Mouse (Mus musculus): ENCODE data around the gene Nbr1. TPM values are rescaled to one million over a fixed set of nuclear protein-coding genes. Genes with fewer than 3 reads are reported as not detected.
A peak's percentile ranks its signal among the peaks of the same experiment; 100 is the strongest.
"Not testable (repeated sequence)": the region's sequence is repeated elsewhere in the genome, so short reads cannot be mapped to it uniquely, and the experiment has no call there.

Nbr1 gene
- total RNA-seq, 1 experiment from 2014 or later, result 90.5 TPM

DNA sequence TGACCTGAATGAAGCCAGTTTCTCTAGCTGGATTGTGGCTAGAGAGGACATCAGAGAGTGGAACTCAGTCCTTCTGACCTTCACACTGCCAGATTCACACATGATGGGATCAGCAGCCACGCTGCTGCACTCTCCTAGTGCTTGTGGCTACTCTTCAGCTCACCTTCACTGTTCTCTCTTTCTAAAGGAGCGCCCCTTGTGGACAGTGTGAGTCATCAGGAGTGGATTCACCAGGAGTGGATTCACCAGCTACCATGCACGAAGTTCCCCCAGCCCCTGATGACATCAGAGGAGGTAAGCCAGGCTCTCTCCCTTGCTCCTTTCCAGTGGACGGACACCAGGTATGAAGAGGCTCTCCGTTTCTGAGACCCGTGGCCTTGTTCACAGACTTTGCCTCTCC, 24.2 kb downstream of the Nbr1 start:
- ATAC-seq (replicated peaks in 1 of 2; ENCODE audit: insufficient read depth in 1 of 2, low FRiP score in 2 of 2, low TSS enrichment in 1 of 2, low read depth in 1 of 2, poor library complexity in 2 of 2, severe bottlenecking in 2 of 2), result no peak

DNA sequence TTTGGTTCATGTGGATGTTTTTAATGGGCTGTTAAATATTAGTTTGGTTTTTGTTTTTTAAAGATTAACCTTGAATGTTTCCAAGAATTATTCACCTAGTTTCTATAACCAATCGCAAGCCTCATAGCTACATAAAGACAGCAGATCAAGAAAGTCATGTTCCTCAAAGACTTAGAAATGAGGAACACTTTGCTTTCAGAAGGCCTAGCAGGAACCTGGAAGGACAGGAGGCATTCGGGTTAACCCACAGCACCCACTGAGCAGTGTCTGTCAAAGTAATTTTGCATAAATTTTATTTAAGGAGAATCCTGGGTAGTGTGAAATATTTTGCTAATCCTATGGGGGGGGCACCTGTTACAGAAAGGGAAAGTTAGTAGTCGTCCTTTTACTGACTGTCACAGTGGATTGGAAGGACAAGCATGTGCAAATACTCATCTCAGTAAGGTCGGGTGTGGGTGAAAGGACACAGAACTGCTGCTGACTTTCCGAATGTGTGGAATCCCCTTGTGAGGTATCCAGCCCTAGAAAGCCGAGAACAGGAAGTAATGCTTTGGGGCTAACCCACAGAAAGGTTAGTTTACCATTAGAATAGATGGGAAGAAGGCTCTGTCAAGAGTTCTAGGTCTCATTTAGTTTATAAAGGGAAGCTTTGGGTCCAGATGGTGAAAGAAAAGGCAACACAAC, 29.3 kb downstream of the Nbr1 start:
- no peak for ATAC-seq (replicated peaks in 1 of 2; ENCODE audit: insufficient read depth in 1 of 2, low FRiP score in 2 of 2, low TSS enrichment in 1 of 2, low read depth in 1 of 2, poor library complexity in 2 of 2, severe bottlenecking in 2 of 2)

DNA sequence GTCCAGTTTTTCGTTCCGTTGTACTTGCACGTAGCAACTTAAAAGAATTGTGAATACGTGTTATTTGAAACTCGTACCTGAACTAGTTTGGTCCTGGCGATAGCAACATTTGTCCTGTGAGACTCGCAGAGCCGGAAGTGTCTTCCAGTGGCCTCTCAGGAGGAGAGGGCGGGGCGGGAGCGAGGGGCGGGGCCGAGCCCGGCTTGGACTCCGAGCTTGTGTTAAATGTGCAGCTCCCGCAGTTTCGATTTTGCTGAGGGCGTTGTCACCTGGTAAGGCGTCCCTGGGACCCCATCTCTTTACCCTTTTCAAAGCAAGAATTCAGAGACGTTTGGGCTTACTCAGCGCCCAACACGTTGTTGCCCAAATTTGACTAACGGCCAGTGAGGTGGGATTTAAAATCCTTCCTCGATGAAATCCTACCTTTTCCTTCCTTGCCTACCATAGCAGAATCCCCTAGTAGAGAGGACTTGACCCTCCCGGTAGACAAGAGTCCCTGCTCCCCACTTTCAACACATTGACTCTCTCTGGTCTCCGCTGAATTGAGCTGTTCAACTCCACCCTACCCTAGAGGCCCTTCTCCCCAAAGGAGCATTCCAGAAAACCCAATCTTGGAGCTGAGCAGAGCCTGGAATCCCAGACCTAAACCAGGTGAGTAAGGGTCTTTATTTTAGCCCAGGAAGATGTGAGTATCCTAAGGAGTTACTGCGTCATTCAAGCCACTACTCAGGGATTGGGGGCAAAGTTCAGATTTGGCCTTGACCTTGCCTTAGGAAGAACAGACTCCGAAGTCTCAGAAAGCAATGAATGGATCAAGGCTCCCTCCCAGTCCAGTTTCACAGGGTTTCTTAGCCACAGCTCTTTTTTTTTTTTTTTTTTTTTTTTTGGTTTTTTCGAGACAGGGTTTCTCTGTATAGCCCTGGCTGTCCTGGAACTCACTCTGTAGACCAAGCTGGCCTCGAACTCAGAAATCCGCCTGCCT, 30.4 kb downstream of the Nbr1 start, which contains the start of gene Tmem106a:
Tmem106a (plus strand) TSS at position 189 of the 982 bp plus-strand sequence.
- peak; percentile 69 to 71 for ATAC-seq (replicated peaks in 1 of 2; ENCODE audit: insufficient read depth in 1 of 2, low FRiP score in 2 of 2, low TSS enrichment in 1 of 2, low read depth in 1 of 2, poor library complexity in 2 of 2, severe bottlenecking in 2 of 2)

DNA sequence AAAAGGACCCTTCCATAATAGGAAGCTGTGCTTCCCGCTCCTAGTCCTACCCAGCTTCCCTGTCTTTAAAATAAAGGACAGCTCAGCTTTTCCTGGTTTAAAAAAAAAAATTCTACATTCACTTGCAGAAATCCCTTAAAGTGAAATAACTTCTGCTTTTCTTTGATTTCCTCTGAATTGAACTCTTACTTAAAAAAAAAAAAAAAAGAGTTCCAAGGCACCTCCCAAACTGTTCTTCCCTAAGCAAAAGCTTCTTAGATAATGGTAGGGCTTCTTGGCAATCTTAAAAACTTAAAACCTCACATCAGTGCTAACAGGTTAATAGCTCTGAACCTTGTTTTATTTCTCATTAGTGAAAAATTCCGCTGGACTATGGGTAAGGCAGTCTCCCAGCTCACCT, 31.3 kb downstream of the Nbr1 start:
- no peak for ATAC-seq (replicated peaks in 1 of 2; ENCODE audit: insufficient read depth in 1 of 2, low FRiP score in 2 of 2, low TSS enrichment in 1 of 2, low read depth in 1 of 2, poor library complexity in 2 of 2, severe bottlenecking in 2 of 2)

DNA sequence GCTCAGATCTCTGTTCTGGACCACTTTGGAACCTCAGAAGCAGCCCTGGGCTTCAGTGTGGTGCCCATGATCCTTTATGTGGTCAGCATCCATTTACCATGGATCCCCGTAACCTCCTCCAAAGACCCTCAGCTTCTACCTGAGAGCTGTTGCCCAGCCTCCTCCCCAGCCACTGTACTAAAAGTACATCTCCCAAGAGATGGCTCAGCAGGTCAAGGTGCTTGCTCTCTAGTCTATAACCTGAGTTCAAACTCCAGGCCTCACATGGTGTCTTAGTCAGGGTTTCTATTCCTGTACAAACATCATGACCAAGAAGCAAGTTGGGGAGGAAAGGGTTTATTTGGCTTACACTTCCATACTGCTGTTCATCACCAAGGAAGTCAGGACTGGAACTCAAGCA, 33.1 kb downstream of the Nbr1 start:
- not testable (repeated sequence) for ATAC-seq (replicated peaks in 1 of 2; ENCODE audit: insufficient read depth in 1 of 2, low FRiP score in 2 of 2, low TSS enrichment in 1 of 2, low read depth in 1 of 2, poor library complexity in 2 of 2, severe bottlenecking in 2 of 2)

DNA sequence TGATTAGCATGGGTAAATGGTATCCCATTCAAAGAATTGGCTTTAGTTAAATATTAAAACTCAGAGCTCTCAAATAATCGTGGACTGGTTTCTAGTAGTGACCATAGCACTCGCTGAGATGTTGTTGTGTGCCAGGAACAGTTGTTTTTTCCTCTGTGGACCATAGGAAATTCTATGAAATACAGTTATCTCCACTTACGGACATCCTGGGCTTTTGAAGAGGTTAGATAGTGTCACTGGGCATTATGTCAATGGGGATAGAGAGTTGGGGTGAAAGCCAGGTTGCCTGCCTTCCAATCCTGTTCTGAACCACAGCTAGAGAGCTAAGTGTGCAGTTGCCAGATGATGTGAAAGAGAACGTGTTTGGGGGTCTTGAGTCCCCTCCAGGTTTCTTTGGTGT, 33.9 kb downstream of the Nbr1 start:
- no peak for ATAC-seq (replicated peaks in 1 of 2; ENCODE audit: insufficient read depth in 1 of 2, low FRiP score in 2 of 2, low TSS enrichment in 1 of 2, low read depth in 1 of 2, poor library complexity in 2 of 2, severe bottlenecking in 2 of 2)

DNA sequence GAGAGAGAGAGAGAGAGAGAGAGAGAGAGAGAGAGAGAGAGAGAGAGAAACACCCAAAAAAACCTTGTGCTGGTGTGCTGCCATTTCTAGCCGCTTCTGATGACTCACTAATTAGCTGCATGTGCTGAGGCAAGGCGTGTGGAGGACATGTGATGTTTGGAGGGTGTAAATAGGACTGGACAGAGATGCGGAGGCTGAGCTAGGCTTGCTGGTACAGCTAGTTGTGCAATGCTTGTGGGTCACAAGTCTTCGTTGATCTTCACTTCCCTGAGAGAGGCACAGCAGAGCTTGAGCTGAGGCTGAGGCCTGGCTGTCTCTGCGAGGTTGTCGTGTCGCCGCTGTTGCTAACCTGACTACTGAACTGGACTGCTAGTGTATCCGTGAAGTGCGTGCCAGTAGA, 35.7 kb downstream of the Nbr1 start:
- ATAC-seq (replicated peaks in 1 of 2; ENCODE audit: insufficient read depth in 1 of 2, low FRiP score in 2 of 2, low TSS enrichment in 1 of 2, low read depth in 1 of 2, poor library complexity in 2 of 2, severe bottlenecking in 2 of 2), result no peak

DNA sequence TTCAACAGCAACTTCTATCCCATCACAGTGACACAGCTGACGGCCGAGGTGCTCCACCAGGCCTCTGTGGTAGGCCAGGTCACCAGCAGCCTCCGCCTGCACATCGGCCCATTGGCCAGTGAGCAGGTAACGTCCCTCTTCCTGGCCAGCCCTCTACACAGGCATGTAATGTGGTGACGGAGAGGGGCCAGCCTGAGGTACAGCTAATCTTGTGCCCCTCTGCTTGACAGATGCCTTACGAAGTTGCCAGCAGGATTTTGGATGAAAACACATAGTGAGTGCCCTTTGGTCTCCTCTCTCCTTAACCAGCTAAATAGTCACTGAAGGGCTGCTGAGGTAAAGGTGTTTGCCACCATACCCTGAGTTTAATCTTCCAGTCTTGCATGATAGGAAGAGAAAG, 36.9 kb downstream of the Nbr1 start:
- ATAC-seq (replicated peaks in 1 of 2; ENCODE audit: insufficient read depth in 1 of 2, low FRiP score in 2 of 2, low TSS enrichment in 1 of 2, low read depth in 1 of 2, poor library complexity in 2 of 2, severe bottlenecking in 2 of 2), result no peak

DNA sequence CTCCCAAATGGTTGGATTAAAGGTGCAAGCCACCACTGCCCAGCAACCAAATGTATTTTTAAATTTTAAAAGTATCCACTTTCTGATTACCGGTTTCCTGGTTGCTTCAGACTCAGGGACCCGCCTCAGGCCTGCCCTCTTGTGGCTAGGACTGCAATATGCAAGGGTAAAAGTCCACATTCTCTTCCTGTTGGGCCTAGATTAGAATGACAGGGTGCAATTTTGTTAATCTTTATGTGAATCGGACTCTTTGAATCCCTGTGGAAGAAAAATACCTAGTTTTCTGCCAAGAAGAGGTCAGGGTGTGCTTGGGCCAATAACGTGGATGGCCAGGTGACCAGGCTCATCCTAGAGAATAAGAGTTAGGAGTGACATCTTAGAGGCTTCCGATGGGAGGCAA, 37.5 kb downstream of the Nbr1 start:
- ATAC-seq (replicated peaks in 1 of 2; ENCODE audit: insufficient read depth in 1 of 2, low FRiP score in 2 of 2, low TSS enrichment in 1 of 2, low read depth in 1 of 2, poor library complexity in 2 of 2, severe bottlenecking in 2 of 2), result peak; percentile 81 to 87

DNA sequence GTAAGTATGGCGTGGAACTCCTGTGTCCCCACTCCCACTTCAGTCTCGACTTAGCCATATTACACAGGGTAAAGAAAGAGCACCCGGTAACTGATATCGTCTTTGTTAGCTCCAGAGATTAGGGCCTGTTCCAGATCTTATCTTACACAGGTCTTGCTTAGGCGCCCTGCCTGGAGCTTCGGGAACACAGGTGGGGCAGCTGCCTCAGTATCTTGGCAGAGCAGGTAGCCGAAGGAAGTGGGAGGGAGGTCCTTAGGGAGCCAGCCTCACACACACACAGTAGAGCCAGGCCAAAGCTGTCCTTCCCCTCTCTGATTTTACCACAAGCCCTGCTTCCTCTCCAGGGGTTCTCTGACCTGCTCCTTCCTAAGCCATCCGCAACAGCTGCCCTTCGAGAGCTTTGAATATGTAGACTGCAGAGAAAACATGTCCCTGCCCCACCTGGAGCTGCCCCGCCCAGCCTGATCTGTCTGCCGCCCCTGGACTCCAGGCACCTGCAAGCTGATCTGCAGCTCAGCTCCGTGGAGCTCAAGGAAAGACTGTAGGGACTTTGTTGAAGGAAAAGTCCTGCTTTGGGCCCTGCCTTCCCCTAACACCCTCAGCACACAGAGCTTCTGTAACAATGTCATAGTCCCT, 38.2 kb downstream of the Nbr1 start:
- ATAC-seq (replicated peaks in 1 of 2; ENCODE audit: insufficient read depth in 1 of 2, low FRiP score in 2 of 2, low TSS enrichment in 1 of 2, low read depth in 1 of 2, poor library complexity in 2 of 2, severe bottlenecking in 2 of 2), result no peak

DNA sequence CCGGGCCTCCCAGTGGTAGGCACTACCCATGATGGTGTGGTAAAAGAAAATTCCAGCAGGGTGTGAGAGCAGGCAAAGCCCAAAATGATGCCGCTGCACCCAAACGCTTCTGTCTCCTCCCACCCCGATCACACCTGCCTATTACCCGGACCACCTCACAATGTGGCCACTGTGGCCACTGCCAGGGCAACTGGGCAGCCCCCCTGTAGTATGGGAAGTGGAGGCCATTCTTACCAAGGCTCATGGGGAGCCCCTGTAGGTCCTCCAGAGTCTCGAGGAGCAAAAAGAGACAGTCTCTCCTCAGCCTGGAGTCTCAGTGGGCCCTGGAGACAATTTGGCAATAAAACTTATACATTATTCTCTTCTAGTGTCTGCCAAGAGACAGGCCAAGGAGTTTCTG, 47.2 kb downstream of the Nbr1 start, which contains the start of gene Gm11634:
Gm11634 (minus strand) TSS at position 101 of the 400 bp plus-strand sequence.
- no peak for ATAC-seq (replicated peaks in 1 of 2; ENCODE audit: insufficient read depth in 1 of 2, low FRiP score in 2 of 2, low TSS enrichment in 1 of 2, low read depth in 1 of 2, poor library complexity in 2 of 2, severe bottlenecking in 2 of 2)

DNA sequence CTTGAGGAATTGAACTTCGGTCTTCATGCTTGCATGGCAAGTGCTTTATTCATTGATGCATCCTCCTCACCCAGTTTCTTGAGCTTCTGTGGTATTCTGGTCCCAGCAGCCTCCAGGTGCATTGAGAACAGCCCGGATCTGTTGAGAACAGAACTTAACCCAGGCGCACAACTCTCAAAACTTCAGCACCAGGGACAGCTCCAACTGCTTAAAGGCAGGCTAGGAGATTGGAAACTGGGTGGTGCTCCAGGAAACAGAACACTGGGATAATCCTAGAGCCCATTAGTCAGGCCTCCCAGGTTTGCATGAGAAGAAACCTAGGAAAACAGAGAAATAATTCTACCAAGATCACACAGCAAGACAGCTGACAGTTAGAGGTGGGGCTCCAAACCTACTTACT, 50.5 kb downstream of the Nbr1 start:
- peak in 1 of 2 experiments; percentile 34; a peak in 1 of 4 replicates for ATAC-seq (replicated peaks in 1 of 2; ENCODE audit: insufficient read depth in 1 of 2, low FRiP score in 2 of 2, low TSS enrichment in 1 of 2, low read depth in 1 of 2, poor library complexity in 2 of 2, severe bottlenecking in 2 of 2)

DNA sequence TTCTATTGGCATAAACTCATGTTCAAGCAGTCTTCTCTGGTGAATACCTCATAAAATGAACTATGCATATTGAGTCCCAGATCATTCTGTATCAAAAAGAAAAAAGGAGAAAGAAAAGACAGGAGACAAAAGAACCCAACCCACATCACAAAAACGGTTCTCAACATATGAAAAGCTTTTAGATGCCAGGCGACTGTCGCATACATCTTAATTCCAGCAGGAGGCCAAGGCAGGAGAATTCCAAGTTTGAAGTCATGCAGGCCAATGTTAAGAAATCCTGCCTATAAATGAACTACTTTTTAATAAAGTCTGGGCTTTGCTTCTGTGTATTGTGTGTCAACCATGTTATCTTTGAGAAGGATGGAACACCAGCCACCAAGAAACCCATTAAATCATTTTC, 52.2 kb downstream of the Nbr1 start:
- no peak for ATAC-seq (replicated peaks in 1 of 2; ENCODE audit: insufficient read depth in 1 of 2, low FRiP score in 2 of 2, low TSS enrichment in 1 of 2, low read depth in 1 of 2, poor library complexity in 2 of 2, severe bottlenecking in 2 of 2)

DNA sequence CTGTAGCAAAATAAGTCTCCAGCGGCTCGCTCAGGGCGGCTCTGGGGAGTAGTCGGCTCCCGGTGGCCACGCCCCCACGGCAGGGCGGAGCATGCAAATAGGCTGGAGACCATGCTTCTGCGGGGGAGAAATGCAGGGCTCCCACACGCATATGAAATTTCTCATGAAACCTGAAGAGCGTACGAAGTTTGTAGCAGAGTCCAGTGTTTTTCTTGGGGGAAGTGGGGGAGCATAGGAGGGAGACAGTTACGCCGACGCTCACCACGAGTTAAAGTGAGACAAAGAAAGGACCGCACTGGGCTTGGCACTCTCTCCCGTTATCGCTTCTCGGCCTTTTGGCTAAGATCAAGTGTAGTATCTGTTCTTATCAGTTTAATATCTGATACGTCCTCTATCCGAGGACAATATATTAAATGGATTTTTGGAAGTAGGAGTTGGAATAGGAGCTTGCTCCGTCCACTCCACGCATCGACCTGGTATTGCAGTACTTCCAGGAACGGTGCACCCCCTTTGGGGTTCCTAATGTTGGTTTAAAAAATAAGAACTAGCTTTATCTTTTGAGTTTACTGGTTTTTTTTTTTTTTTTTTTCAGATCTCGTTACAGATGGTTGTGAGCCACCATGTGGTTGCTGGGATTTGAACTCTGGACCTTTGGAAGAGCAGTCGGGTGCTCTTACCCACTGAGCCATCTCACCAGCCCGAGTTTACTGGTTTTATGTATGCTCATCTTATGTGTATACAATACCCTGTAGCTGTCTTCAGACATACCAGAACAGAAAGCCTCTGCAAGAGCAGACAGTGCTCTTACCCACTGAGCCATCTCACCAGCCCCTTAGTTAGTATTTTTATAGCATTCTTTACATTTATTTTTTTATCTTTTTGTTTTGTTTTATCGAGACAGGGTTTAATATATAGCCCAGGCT, 52.8 kb downstream of the Nbr1 start:
- ATAC-seq (replicated peaks in 1 of 2; ENCODE audit: insufficient read depth in 1 of 2, low FRiP score in 2 of 2, low TSS enrichment in 1 of 2, low read depth in 1 of 2, poor library complexity in 2 of 2, severe bottlenecking in 2 of 2), result peak; percentile 75 to 98; a peak in 3 of 4 replicates

DNA sequence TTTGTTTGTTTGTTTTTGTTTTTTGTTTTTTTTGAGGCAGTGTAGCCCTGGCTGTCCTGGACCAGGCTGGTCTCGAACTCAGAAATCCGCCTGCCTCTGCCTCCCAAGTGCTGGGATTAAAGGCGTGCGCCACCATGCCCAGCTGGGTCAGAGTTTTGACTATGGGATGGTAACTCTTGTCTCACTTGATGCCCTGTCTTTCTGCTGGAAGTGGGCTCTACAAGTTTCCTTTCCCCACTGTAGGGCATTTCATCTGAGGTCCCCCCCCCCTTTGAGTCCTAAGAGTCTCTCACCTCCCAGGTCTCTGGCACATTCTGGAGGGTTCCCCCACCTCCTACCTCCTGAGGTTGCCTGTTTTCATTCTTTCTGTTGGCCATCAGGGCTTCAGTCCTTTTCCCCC, 55.2 kb downstream of the Nbr1 start:
- not testable (repeated sequence) for ATAC-seq (replicated peaks in 1 of 2; ENCODE audit: insufficient read depth in 1 of 2, low FRiP score in 2 of 2, low TSS enrichment in 1 of 2, low read depth in 1 of 2, poor library complexity in 2 of 2, severe bottlenecking in 2 of 2)

DNA sequence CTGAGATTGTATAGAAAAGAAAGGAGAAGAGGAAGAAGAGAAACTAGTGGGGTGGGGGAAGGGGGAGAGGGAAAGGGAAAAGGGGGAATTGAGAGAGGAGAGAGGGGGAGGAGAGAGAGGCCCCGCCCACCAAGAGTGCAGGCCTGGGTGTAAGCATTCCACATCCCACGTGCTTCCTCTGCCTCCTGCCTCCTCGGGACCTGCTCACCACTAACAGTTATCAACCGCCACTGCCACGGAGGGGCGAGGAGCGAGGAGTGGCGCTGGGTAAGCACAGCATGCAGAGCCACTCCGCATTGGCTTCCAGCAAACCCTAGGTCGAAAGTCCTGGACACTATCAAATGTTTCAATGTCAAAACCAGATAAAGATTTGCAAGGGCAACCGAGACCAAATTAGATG, 58.5 kb downstream of the Nbr1 start:
- 0 out of 4 replicates have a peak, but pooled peaks of 1 of the 2 experiments have one; percentile 42 for ATAC-seq (replicated peaks in 1 of 2; ENCODE audit: insufficient read depth in 1 of 2, low FRiP score in 2 of 2, low TSS enrichment in 1 of 2, low read depth in 1 of 2, poor library complexity in 2 of 2, severe bottlenecking in 2 of 2)

DNA sequence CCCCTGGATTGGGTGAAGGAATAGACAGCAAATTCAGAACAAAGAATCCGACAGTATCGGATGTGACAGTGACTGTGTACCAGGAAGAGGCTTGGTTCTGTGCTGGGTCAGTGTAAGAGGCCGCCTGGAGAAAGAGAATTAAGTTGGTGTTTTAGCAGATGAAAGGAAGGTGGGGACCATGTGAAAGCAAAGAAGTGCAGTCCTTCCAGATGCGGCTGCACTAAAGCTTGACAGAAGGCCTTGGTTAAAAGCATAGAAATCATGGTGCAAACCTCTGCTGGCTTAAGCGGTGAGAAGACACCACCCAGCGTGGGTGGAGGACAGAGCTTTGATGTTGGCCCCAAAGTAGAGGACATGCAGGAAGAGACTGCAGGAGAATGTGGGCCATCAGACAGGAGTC, 61.6 kb downstream of the Nbr1 start:
- no peak for ATAC-seq (replicated peaks in 1 of 2; ENCODE audit: insufficient read depth in 1 of 2, low FRiP score in 2 of 2, low TSS enrichment in 1 of 2, low read depth in 1 of 2, poor library complexity in 2 of 2, severe bottlenecking in 2 of 2)
